Mouse (Mus musculus): ENCODE measurements at regions not wholly inside any gene's neighbourhood (a gene's known extent, or its start where the extent isn't known, plus 50 kb on each side); places are given as distances from the start of the nearest gene placed in this dataset.

DNA sequence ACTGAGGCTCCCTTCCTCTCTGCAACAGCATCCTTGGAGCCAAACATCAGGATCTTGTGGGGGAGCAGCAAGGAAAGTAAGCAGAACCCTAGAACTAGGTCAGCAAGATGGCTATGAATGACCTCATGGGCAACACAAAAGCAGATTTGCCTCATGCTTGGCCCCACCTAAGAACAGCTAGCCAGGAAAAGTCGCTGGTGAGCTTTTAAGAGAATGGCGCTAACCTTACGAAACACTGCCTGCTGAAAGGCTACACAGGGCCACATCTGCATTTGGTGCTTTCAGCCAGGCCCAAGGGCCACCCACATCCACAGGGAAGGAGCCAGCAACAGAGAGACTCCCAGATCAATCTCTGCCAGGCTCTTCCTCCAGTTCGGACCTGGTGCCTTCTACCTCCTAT lies 182.7 kb upstream of the Zfp703 start:
- no peak for TF ChIP-seq USF1 (IDR thresholded peaks at IDR 0.05; ENCODE audit: low read depth)
- no peak for TF ChIP-seq MAX (IDR thresholded peaks at IDR 0.05)

Data from C2C12 (cell line).